Mouse (Mus musculus): ENCODE data around the gene Hic1. TPM values are rescaled to one million over a fixed set of nuclear protein-coding genes. Genes with fewer than 3 reads are reported as not detected.
"Not testable (repeated sequence)": the region's sequence is repeated elsewhere in the genome, so short reads cannot be mapped to it uniquely, and the experiment has no call there.

The Hic1 gene
- polyA plus RNA-seq, 1 experiment from 2014 or later = 1.8 TPM

DNA sequence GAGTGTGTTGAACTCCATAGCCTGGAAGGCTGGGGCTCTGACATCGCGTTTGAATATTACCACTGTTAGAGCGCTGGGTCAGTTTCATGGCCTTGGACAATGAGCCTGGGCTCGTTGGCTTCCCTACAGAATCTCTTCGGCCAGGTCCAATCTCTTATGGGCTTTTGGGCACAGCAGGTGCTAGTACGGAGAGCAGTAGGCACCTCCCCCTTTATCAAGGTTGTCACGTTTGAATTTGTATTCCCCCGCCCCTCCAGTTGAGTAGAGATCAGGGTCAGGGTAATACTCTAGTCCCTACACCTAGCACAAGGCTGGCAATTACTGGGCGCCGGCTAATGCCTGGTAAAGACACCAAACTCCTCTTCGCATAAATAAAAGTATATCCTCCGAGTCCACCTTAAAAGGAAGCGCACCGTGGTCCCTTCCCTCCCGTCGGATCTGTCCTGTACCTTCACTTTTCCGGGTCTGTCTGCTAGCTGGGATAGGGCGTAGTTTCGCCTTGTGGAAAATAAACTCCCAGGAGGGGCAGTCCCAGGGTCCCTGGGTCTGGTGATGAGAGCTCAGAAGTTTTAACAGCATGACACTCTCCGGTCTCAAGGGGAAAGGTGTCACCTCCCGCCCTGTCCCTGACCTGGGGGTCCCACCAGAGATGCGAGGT, 20.5 kb upstream of the Hic1 start:
- Histone ChIP-seq H3K27me3 (ENCODE audit: control insufficient read depth, insufficient read depth, low read depth, low read length) (no peaks in the 10 kb centered on the region), H3K4me3 (ENCODE audit: low read depth, low read length) (peak overlapping the region; percentile 70), H3K36me3 (ENCODE audit: control insufficient read depth, insufficient read depth, low read length) (no peaks in the 10 kb centered on the region), H3K4me1 (ENCODE audit: control insufficient read depth, insufficient read depth, low read length) (peaks cover 12% of the 10 kb centered on the region), H3K9me3 (replicated peaks; ENCODE audit: control insufficient read depth, low read length, poor library complexity, severe bottlenecking) (no peaks in the 10 kb centered on the region), H3K27ac (ENCODE audit: low read length) (no peak overlapping the region), H3K4me2 (ENCODE audit: low read length) (peak overlapping the region; percentile 79), H3K9ac (ENCODE audit: low read depth, low read length) (peak overlapping the region; percentile 67)
- WGBS = under 1% methylated on average over 22 of the region's 22 CpGs
- ATAC-seq = peak; percentile 5; the same call in 1 of the 2 replicates

DNA sequence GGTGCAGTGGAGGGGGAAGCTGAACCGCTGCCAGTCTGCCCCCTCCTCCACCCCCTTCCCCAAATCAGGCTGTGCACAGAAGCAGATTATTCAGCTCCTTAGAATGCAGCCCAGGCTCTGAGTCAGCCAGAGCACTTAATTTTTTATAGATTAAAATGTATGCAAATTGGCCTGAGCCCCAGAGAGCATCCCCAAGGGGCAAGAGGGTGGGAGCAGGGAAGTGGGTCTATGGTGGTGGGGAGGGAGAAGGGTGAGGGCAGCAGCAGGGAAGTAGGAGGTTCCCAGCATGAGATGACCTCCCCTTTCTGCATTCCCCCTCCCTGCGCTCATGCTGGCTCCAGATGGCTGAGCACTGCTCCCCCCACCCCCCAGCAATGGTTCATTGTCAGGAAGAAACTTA, 15.7 kb upstream of the Hic1 start:
- Histone ChIP-seq H3K4me2 (ENCODE audit: low read length) (no peak overlapping the region), H3K4me3 (ENCODE audit: low read depth, low read length) (no peak overlapping the region), H3K36me3 (ENCODE audit: control insufficient read depth, insufficient read depth, low read length) (peaks cover 2% of the 10 kb centered on the region; the same call in 1 of the 2 replicates), H3K27me3 (ENCODE audit: control insufficient read depth, insufficient read depth, low read depth, low read length) (no peaks in the 10 kb centered on the region), H3K9ac (ENCODE audit: low read depth, low read length) (peak overlapping the region; percentile 12; the same call in 1 of the 2 replicates), H3K9me3 (replicated peaks; ENCODE audit: control insufficient read depth, low read length, poor library complexity, severe bottlenecking) (no peaks in the 10 kb centered on the region), H3K27ac (ENCODE audit: low read length) (no peak overlapping the region; the same call in 1 of the 2 replicates), H3K4me1 (ENCODE audit: control insufficient read depth, insufficient read depth, low read length) (peaks cover 9% of the 10 kb centered on the region)
- ATAC-seq = no peak
- WGBS = 34% methylated on average over 2 of the region's 2 CpGs

DNA sequence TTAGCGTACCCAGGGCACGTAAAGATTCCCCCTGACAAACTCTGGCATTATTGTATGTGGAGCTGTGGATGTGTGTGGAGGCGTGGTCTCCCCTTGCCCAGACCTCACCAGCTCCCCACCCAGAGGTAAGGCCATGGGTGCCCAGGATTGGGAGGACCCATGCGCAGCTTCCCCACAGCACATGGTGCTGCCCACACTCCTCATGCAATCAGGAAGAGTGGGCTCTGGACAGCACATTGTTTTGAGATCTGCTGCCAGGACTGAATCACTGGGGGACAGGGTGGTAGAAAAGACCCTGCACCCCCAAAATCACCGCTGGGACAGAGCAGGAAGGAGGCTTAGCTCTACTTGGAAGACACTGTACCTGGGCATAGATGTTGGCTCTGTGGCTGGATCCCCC, 15.3 kb upstream of the Hic1 start:
- WGBS = 88% methylated on average over 5 of the region's 5 CpGs

DNA sequence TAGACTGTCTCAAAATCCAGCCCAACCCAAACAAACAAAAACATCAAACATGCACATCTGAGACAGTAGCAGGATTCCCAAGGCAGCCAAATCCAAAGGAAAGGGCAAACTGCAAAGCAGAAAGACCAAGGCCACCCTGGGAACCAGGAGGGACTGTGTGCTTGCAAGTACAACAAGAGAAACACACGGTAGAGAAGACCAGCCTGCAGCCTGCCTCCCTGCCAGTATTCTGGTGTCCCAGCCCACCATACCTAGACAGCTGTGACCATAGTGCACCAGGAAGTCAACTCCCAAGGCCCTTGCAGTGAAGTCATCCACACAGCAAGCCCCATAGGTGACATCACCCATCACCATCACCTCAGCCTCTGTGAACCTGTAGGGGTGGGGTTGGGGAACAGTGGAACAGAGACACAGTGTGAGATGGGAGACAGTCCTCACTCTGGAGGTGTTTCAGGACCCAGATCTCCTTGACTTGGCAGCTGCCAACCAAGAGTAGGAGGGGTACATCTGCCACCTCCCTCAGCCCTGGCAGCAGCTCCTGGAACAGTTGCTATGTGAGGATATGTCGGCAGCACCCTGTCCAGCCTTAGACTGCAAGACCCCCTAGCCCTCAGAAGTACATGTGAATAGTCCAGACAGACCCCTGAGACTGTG, 14.7 kb upstream of the Hic1 start:
- 77% methylated on average over 2 of the region's 2 CpGs for WGBS
- no peak overlapping the region for H3K4me3 ChIP-seq (ENCODE audit: low read depth, low read length)
- H3K4me1 ChIP-seq (ENCODE audit: control insufficient read depth, insufficient read depth, low read length) = peaks cover 4% of the 10 kb centered on the region
- H3K27me3 ChIP-seq (ENCODE audit: control insufficient read depth, insufficient read depth, low read depth, low read length) = no peaks in the 10 kb centered on the region
- ATAC-seq = no peak
- H3K9me3 ChIP-seq (replicated peaks; ENCODE audit: control insufficient read depth, low read length, poor library complexity, severe bottlenecking) = no peaks in the 10 kb centered on the region
- H3K27ac ChIP-seq (ENCODE audit: low read length) = no peak overlapping the region
- H3K36me3 ChIP-seq (ENCODE audit: control insufficient read depth, insufficient read depth, low read length) = peaks cover 2% of the 10 kb centered on the region; the same call in 1 of the 2 replicates
- no peak overlapping the region for H3K4me2 ChIP-seq (ENCODE audit: low read length)
- no peak overlapping the region for H3K9ac ChIP-seq (ENCODE audit: low read depth, low read length)

More for the DNA sequence above, 15.3 kb upstream of the Hic1 start:
- H3K4me3 ChIP-seq (ENCODE audit: low read depth, low read length) = no peak overlapping the region
- no peak overlapping the region for H3K4me2 ChIP-seq (ENCODE audit: low read length)
- peaks cover 6% of the 10 kb centered on the region for H3K4me1 ChIP-seq (ENCODE audit: control insufficient read depth, insufficient read depth, low read length)
- H3K9me3 ChIP-seq (replicated peaks; ENCODE audit: control insufficient read depth, low read length, poor library complexity, severe bottlenecking) = no peaks in the 10 kb centered on the region
- no peak for ATAC-seq
- peaks cover 2% of the 10 kb centered on the region; the same call in 1 of the 2 replicates for H3K36me3 ChIP-seq (ENCODE audit: control insufficient read depth, insufficient read depth, low read length)
- H3K9ac ChIP-seq (ENCODE audit: low read depth, low read length) = peak overlapping the region; percentile 12; the same call in 1 of the 2 replicates
- H3K27ac ChIP-seq (ENCODE audit: low read length) = no peak overlapping the region; the same call in 1 of the 2 replicates
- H3K27me3 ChIP-seq (ENCODE audit: control insufficient read depth, insufficient read depth, low read depth, low read length) = no peaks in the 10 kb centered on the region

DNA sequence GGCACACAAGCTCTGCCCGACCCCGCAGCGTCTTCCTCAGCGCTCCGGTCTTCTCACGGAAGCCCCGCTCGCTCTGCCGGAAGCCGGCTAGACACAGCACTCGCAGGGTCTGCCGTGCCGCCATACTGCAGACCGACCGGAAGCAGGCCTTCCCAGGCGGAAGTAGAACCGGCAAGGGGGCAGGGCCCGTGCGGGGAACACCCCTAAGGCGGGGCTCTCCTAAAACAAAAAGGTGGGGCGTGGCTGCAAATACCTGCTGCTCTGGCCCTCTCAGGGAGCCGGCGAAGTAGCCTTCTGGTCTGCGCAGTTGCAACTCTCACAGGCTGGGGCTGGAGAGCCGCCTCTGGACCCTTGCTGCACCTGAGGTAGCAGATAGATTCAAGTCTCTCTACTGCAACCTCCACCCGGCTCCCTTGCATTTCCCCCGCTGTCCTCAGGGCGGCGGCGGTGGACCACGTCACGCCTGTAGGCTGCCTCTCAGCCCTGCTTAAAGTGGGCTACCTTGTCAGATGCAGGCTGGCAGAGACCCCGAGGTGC, 9.4 kb upstream of the Hic1 start, which contains the start of gene Ovca2:
TSS of gene Ovca2 (minus strand) at position 164 of the 537 bp plus-strand sequence.
- H3K4me1 ChIP-seq (ENCODE audit: control insufficient read depth, insufficient read depth, low read length) = peaks cover 19% of the 10 kb centered on the region
- H3K36me3 ChIP-seq (ENCODE audit: control insufficient read depth, insufficient read depth, low read length) = peaks cover 2% of the 10 kb centered on the region; the same call in 1 of the 2 replicates
- peak within 1 kb of the TSS; percentile 94 for H3K27ac ChIP-seq (ENCODE audit: low read length)
- peak within 1 kb of the TSS; percentile 73 for H3K4me3 ChIP-seq (ENCODE audit: low read depth, low read length)
- peak; percentile 96 for ATAC-seq
- peak within 1 kb of the TSS; percentile 97 for H3K4me2 ChIP-seq (ENCODE audit: low read length)
- no peaks in the 10 kb centered on the region for H3K9me3 ChIP-seq (replicated peaks; ENCODE audit: control insufficient read depth, low read length, poor library complexity, severe bottlenecking)
- H3K27me3 ChIP-seq (ENCODE audit: control insufficient read depth, insufficient read depth, low read depth, low read length) = peaks cover 4% of the 10 kb centered on the region; the same call in 1 of the 2 replicates
- WGBS = 0% methylated on average over 31 of the region's 33 CpGs
- H3K9ac ChIP-seq (ENCODE audit: low read depth, low read length) = peak within 1 kb of the TSS; percentile 82

DNA sequence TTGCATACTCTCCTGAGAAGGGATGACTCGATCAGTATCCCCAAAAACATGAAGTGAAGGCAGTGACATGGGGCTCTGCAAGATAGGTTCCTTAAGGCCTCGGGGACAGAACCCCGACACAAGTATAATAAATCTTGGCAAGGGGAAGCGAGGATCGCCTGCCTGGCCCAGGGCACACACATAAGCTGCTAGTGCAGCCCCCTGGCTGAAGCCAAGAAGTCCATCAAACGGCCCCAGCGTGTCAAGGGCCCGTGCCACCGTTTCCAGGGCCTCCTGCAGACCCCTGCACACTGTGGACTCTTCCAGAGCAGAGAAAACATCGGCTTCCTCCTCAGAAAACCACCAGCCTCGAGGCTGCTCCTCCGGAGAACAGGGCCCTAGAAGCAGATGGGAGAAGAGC, 8.7 kb upstream of the Hic1 start:
- H3K27me3 ChIP-seq (ENCODE audit: control insufficient read depth, insufficient read depth, low read depth, low read length) = peaks cover 4% of the 10 kb centered on the region; the same call in 1 of the 2 replicates
- peak overlapping the region; percentile 82 for H3K9ac ChIP-seq (ENCODE audit: low read depth, low read length)
- H3K4me3 ChIP-seq (ENCODE audit: low read depth, low read length) = peak overlapping the region; percentile 73
- peaks cover 19% of the 10 kb centered on the region for H3K4me1 ChIP-seq (ENCODE audit: control insufficient read depth, insufficient read depth, low read length)
- no peak for ATAC-seq
- H3K36me3 ChIP-seq (ENCODE audit: control insufficient read depth, insufficient read depth, low read length) = peaks cover 2% of the 10 kb centered on the region; the same call in 1 of the 2 replicates
- no peaks in the 10 kb centered on the region for H3K9me3 ChIP-seq (replicated peaks; ENCODE audit: control insufficient read depth, low read length, poor library complexity, severe bottlenecking)
- H3K4me2 ChIP-seq (ENCODE audit: low read length) = peak overlapping the region; percentile 97
- peak overlapping the region; percentile 94; the same call in 1 of the 2 replicates for H3K27ac ChIP-seq (ENCODE audit: low read length)
- 55% methylated on average over 12 of the region's 12 CpGs for WGBS

DNA sequence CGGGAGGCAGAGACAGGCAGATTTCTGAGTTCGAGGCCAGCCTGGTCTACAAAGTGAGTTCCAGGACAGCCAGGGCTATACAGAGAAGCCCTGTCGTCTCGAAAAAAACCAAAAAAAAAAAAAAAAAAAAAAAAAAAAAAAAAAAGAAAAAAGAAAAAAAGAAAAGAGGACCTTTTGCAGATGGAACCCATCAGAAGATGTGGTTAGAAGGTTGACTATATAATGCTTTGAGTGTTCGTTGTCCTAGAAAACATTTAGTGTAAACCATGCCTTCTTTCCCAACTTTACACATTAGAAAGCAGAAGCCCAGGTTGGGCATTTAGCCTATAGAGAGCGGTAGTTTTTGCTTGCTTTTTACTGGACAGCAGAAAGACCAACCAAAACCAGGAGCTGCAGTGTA, 5.3 kb upstream of the Hic1 start:
- not testable (repeated sequence) for H3K27me3 ChIP-seq (ENCODE audit: control insufficient read depth, insufficient read depth, low read depth, low read length); H3K9me3 ChIP-seq (replicated peaks; ENCODE audit: control insufficient read depth, low read length, poor library complexity, severe bottlenecking); H3K27ac ChIP-seq (ENCODE audit: low read length); ATAC-seq; H3K36me3 ChIP-seq (ENCODE audit: control insufficient read depth, insufficient read depth, low read length); H3K4me2 ChIP-seq (ENCODE audit: low read length); H3K9ac ChIP-seq (ENCODE audit: low read depth, low read length); H3K4me3 ChIP-seq (ENCODE audit: low read depth, low read length)
- WGBS = 74% methylated on average over 6 of the region's 6 CpGs
- peaks cover 29% of the 10 kb centered on the region for H3K4me1 ChIP-seq (ENCODE audit: control insufficient read depth, insufficient read depth, low read length)

DNA sequence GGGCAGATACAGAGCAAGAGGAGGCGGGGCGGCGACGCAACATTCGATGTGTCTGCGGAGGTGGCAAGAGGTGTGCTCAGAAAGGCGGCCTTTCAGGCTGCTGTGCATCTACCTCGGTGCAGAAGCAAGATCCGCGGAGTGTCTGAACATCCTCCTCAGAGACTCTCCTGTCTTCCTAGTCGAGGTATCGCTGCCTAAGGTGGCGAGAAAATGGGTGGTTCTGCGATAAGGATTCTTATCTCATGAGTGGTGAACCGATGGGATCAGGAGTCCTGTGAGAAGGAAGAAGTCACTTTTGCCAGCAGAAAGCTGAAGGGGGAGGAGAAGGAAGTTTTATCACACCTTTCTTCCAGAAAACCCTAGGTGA, 4.5 kb upstream of the Hic1 start:
- peak overlapping the region; percentile 87 for H3K4me2 ChIP-seq (ENCODE audit: low read length)
- peaks cover 6% of the 10 kb centered on the region for H3K27me3 ChIP-seq (ENCODE audit: control insufficient read depth, insufficient read depth, low read depth, low read length)
- no peaks in the 10 kb centered on the region for H3K9me3 ChIP-seq (replicated peaks; ENCODE audit: control insufficient read depth, low read length, poor library complexity, severe bottlenecking)
- WGBS = 3% methylated on average over 15 of the region's 15 CpGs
- H3K4me1 ChIP-seq (ENCODE audit: control insufficient read depth, insufficient read depth, low read length) = peaks cover 32% of the 10 kb centered on the region
- peak overlapping the region; percentile 75 for H3K27ac ChIP-seq (ENCODE audit: low read length)
- H3K4me3 ChIP-seq (ENCODE audit: low read depth, low read length) = peak overlapping the region; percentile 71
- peak overlapping the region; percentile 67 for H3K9ac ChIP-seq (ENCODE audit: low read depth, low read length)
- ATAC-seq = no peak
- no peaks in the 10 kb centered on the region for H3K36me3 ChIP-seq (ENCODE audit: control insufficient read depth, insufficient read depth, low read length)
